Mouse (Mus musculus) v-Abl transformed pro-B cells (cell line): ENCODE results near the gene Vrk2.

ENCODE experiments used
- in situ Hi-C, 2 experiments: fragments of 400-800 bp; cut with MboI; formaldehyde crosslinking; loops; one replicate each; pipeline ENCODE4 v1.15.1; 2025; ENCODE audit not compliant: unreplicated experiment in 2 of 2

Vrk2 gene

DNA sequence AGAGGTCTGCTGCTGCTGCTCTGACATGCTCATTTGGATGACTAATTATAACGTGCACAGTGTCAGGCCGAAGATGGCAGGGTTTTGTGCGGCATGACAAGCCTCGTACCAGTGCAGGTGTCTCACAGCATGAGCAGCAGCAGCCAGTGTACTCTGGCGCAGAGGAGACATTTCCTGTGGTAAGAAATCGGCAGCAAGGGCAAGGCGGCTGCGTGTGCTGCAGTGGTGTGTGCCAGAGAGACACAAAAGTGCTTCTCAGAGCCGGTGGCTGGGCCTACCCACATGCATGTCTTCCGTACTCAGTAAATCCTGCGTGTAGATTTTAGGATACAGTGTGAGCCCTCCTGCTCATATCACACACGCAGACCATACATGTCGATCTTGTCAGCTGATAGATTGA lies 156.0 kb downstream of the Vrk2 start:
- in situ Hi-C loops, result no loop called here

GRCm38 (mm10) chr11:26434229-26434628 lies 159.6 kb downstream of the Vrk2 start:
- in situ Hi-C loops, result no loop called here

DNA sequence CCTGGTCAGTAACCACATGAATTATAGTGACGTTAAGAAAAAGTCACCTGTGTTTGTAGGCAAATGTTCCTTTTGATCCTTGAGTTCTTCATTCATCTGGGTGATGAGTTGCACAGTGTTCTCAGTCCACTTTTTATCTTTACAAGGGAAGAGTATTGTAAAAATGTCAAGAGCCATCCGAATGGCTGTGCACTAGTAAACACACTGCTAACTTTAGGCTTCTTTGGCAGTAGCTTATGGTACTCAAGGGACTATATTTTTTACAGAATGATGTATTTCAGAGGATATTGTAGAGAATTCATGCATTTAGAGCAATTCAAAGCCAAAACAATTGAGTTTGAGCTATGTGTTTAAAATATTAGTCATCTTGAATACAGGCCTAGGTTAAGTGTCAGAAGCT lies 172.3 kb downstream of the Vrk2 start:
- in situ Hi-C loops, result no loop called here
